Mouse (Mus musculus): ENCODE measurements around the gene Dmrt2. TPM values are rescaled to one million over a fixed set of nuclear protein-coding genes. Genes with fewer than 3 reads are reported as not detected.

Gene Dmrt2
- total and polyA plus RNA-seq, 3 experiments = 0.09 to 0.37 (median 0.23) TPM

GRCm38 (mm10) chr19:25665486-25666339, 6.5 kb upstream of the Dmrt2 start:
- H3K27me3 ChIP-seq (ENCODE audit: control insufficient read depth, insufficient read depth, low read length) = peaks cover 15% of the 10 kb centered on the region
- H3K36me3 ChIP-seq (ENCODE audit: control insufficient read depth, insufficient read depth, low read length) = no peaks in the 10 kb centered on the region
- no peaks in the 10 kb centered on the region for H3K79me2 ChIP-seq (replicated peaks; ENCODE audit: control insufficient read depth, insufficient read depth, low read length)
- no peak overlapping the region for H3K9ac ChIP-seq (ENCODE audit: low read depth, low read length)
- H3K27ac ChIP-seq = no peak overlapping the region
- no peak overlapping the region for H3K4me3 ChIP-seq
- no peak for DNase-seq
- intact Hi-C loops (cut with DNase I) = no loop called here
- TF ChIP-seq CTCF (IDR thresholded peaks at IDR 0.05) (0 out of 2 replicates have a peak, but pooled peaks have one; percentile 8), EP300 (IDR thresholded peaks at IDR 0.05; ENCODE audit: insufficient read depth, low read depth, low read length) (no peak), POLR2A (IDR thresholded peaks at IDR 0.05; ENCODE audit: insufficient read depth, low read depth, low read length) (no peak)
- 7% methylated on average over 31 of the region's 31 CpGs for WGBS
- H3K4me1 ChIP-seq (ENCODE audit: control insufficient read depth, insufficient read depth, low read length) = no peaks in the 10 kb centered on the region

GRCm38 (mm10) chr19:25667836-25668235, 4.4 kb upstream of the Dmrt2 start:
- Histone ChIP-seq H3K79me2 (replicated peaks; ENCODE audit: control insufficient read depth, insufficient read depth, low read length) (no peaks in the 10 kb centered on the region), H3K36me3 (ENCODE audit: control insufficient read depth, insufficient read depth, low read length) (no peaks in the 10 kb centered on the region), H3K9ac (ENCODE audit: low read depth, low read length) (no peak overlapping the region), H3K4me3 (no peak overlapping the region), H3K27me3 (ENCODE audit: control insufficient read depth, insufficient read depth, low read length) (peaks cover 23% of the 10 kb centered on the region), H3K4me1 (ENCODE audit: control insufficient read depth, insufficient read depth, low read length) (no peaks in the 10 kb centered on the region; the same call in 1 of the 2 replicates), H3K27ac (no peak overlapping the region)
- WGBS = 18% methylated on average over 4 of the region's 4 CpGs
- DNase-seq = no peak
- intact Hi-C loops (cut with DNase I) = no loop called here
- TF ChIP-seq EP300 (IDR thresholded peaks at IDR 0.05; ENCODE audit: insufficient read depth, low read depth, low read length) (no peak), POLR2A (IDR thresholded peaks at IDR 0.05; ENCODE audit: insufficient read depth, low read depth, low read length) (no peak), CTCF (IDR thresholded peaks at IDR 0.05) (no peak)

- no peaks in the 10 kb centered on the region for H3K79me2 ChIP-seq (replicated peaks; ENCODE audit: control insufficient read depth, insufficient read depth, low read length)
- DNase-seq = no peak
- 9% methylated on average over 3 of the region's 3 CpGs for WGBS
- no peak overlapping the region for H3K27ac ChIP-seq
- no peak overlapping the region for H3K9ac ChIP-seq (ENCODE audit: low read depth, low read length)
- TF ChIP-seq POLR2A (IDR thresholded peaks at IDR 0.05; ENCODE audit: insufficient read depth, low read depth, low read length) (no peak), EP300 (IDR thresholded peaks at IDR 0.05; ENCODE audit: insufficient read depth, low read depth, low read length) (no peak), CTCF (IDR thresholded peaks at IDR 0.05) (no peak)
- intact Hi-C loops (cut with DNase I) = loop anchor here (5.0 kb wide), 1 partner anchor 62 kb away; no protein-coding TSS in a partner anchor
- H3K36me3 ChIP-seq (ENCODE audit: control insufficient read depth, insufficient read depth, low read length) = no peaks in the 10 kb centered on the region
- H3K4me3 ChIP-seq = no peak overlapping the region
- H3K4me1 ChIP-seq (ENCODE audit: control insufficient read depth, insufficient read depth, low read length) = no peaks in the 10 kb centered on the region; the same call in 1 of the 2 replicates
- peaks cover 38% of the 10 kb centered on the region for H3K27me3 ChIP-seq (ENCODE audit: control insufficient read depth, insufficient read depth, low read length)
Observed at GRCm38 (mm10) chr19:25669593-25670248, 2.5 kb upstream of the Dmrt2 start.

- DNase-seq = no peak
- no peaks in the 10 kb centered on the region for H3K36me3 ChIP-seq (ENCODE audit: control insufficient read depth, insufficient read depth, low read length)
- WGBS = 5% methylated on average over 17 of the region's 17 CpGs
- H3K79me2 ChIP-seq (replicated peaks; ENCODE audit: control insufficient read depth, insufficient read depth, low read length) = no peaks in the 10 kb centered on the region
- no peak overlapping the region for H3K4me3 ChIP-seq
- TF ChIP-seq POLR2A (IDR thresholded peaks at IDR 0.05; ENCODE audit: insufficient read depth, low read depth, low read length) (no peak), EP300 (IDR thresholded peaks at IDR 0.05; ENCODE audit: insufficient read depth, low read depth, low read length) (no peak), CTCF (IDR thresholded peaks at IDR 0.05) (no peak)
- no peaks in the 10 kb centered on the region; the same call in 1 of the 2 replicates for H3K4me1 ChIP-seq (ENCODE audit: control insufficient read depth, insufficient read depth, low read length)
- H3K27ac ChIP-seq = no peak overlapping the region
- no peak overlapping the region for H3K9ac ChIP-seq (ENCODE audit: low read depth, low read length)
- intact Hi-C loops (cut with DNase I) = loop anchor here (5.0 kb wide), 1 partner anchor 63 kb away; no protein-coding TSS in a partner anchor
- H3K27me3 ChIP-seq (ENCODE audit: control insufficient read depth, insufficient read depth, low read length) = peaks cover 40% of the 10 kb centered on the region
Observed at GRCm38 (mm10) chr19:25670571-25671285, 1.5 kb upstream of the Dmrt2 start.

GRCm38 (mm10) chr19:25671681-25672080, 530 bp upstream of the Dmrt2 start:
- WGBS = 2% methylated on average over 14 of the region's 14 CpGs
- intact Hi-C loops (cut with DNase I) = loop anchor here (5.0 kb wide), 1 partner anchor 64 kb away; no protein-coding TSS in a partner anchor
- no peaks in the 10 kb centered on the region; the same call in 1 of the 2 replicates for H3K4me1 ChIP-seq (ENCODE audit: control insufficient read depth, insufficient read depth, low read length)
- DNase-seq = peak in 1 of 2 experiments; percentile 18
- H3K9ac ChIP-seq (ENCODE audit: low read depth, low read length) = no peak overlapping the region
- H3K79me2 ChIP-seq (replicated peaks; ENCODE audit: control insufficient read depth, insufficient read depth, low read length) = no peaks in the 10 kb centered on the region
- H3K27me3 ChIP-seq (ENCODE audit: control insufficient read depth, insufficient read depth, low read length) = peaks cover 38% of the 10 kb centered on the region
- TF ChIP-seq CTCF (IDR thresholded peaks at IDR 0.05) (no peak), POLR2A (IDR thresholded peaks at IDR 0.05; ENCODE audit: insufficient read depth, low read depth, low read length) (no peak), EP300 (IDR thresholded peaks at IDR 0.05; ENCODE audit: insufficient read depth, low read depth, low read length) (no peak)
- no peak overlapping the region for H3K27ac ChIP-seq
- no peaks in the 10 kb centered on the region for H3K36me3 ChIP-seq (ENCODE audit: control insufficient read depth, insufficient read depth, low read length)
- H3K4me3 ChIP-seq = peak overlapping the region; percentile 45

Measured in heart, adult 2 months (tissue).